Mouse (Mus musculus): ENCODE measurements around the gene Cdc37. TPM values are rescaled to one million over a fixed set of nuclear protein-coding genes. Genes with fewer than 3 reads are reported as not detected.

Gene Cdc37
- polyA plus RNA-seq, 1 experiment from 2014 or later: 334 TPM

DNA sequence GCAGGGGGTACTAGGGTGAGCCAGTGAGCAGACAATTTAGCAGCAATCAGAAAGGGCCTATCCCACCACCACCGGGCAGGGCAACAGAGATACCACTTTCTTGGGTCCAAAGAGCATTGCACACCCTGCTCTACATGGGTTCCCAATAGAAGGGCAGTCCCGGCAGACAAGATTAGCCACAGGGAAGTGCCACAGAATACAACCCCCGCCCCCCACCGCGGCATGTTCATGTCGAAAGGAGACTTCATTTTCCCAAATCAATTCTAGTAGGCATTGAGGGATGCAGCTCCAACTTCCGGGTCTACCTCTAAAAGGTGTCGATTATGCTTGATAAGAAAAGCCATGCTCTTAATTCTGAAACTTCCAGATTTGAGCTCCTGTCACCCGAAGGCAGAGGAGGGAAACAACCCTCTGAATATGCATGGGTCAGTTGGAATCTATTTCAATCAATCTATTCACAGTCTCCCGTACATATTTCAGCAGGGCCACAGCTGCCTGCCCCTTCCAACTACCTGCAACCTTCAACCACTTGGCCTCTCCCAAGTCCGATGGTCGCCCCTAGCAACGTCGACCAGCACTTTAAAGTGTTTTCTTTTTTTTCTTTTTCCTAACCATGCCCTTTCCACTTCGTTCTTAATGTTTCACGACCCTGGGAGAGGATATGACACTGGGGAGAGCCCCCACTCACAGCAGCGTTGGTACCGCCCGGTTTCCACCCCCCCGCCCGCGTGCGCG is 58.6 kb downstream of the Cdc37 start:
- Histone ChIP-seq H3K9ac (ENCODE audit: low read depth, low read length) (peak overlapping the region; percentile 64), H3K27me3 (replicated peaks; ENCODE audit: control insufficient read depth, insufficient read depth, low read length) (no peaks in the 10 kb centered on the region), H3K4me2 (peak overlapping the region; percentile 95), H3K27ac (ENCODE audit: low read depth, low read length) (peak overlapping the region; percentile 65), H3K4me1 (replicated peaks; ENCODE audit: control insufficient read depth, insufficient read depth, low read length) (peaks cover 22% of the 10 kb centered on the region), H3K36me3 (ENCODE audit: control insufficient read depth, insufficient read depth, low read length) (peaks cover 28% of the 10 kb centered on the region), H3K9me3 (ENCODE audit: control insufficient read depth, low read length) (no peaks in the 10 kb centered on the region), H3K4me3 (ENCODE audit: low read depth, low read length) (peak overlapping the region; percentile 73)
- WGBS: 2% methylated on average over 24 of the region's 24 CpGs
- DNase-seq (ENCODE audit: low spot score): no peak
- ATAC-seq (replicated peaks; ENCODE audit: low FRiP score): peak; percentile 11

DNA sequence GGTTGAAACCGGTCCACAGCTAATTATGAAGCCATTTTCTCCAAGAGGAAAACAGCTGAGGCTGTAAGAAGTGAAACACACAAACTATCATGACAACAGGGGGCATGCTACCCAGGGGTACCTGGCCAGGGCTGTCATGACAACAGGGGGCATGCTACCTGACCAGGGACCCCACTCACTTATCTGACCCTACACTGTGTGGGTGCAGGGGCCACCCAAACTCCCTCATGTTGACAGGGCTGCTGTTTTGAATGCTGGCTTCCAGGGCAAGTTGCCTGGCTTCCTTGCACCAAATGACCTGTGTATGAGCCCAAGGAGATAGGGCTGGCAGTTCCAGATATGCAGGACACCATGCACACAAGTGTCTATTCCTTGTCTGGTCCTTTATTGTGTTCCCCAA is 59.2 kb downstream of the Cdc37 start:
- H3K9me3 ChIP-seq (ENCODE audit: control insufficient read depth, low read length): no peaks in the 10 kb centered on the region
- H3K4me2 ChIP-seq: peak overlapping the region; percentile 95
- ATAC-seq (replicated peaks; ENCODE audit: low FRiP score) (no peak), DNase-seq (ENCODE audit: low spot score) (no peak)
- WGBS: 90% methylated on average over 1 of the region's 1 CpGs
- peak overlapping the region; percentile 64 for H3K9ac ChIP-seq (ENCODE audit: low read depth, low read length)
- peak overlapping the region; percentile 73 for H3K4me3 ChIP-seq (ENCODE audit: low read depth, low read length)
- peaks cover 23% of the 10 kb centered on the region for H3K4me1 ChIP-seq (replicated peaks; ENCODE audit: control insufficient read depth, insufficient read depth, low read length)
- no peaks in the 10 kb centered on the region for H3K27me3 ChIP-seq (replicated peaks; ENCODE audit: control insufficient read depth, insufficient read depth, low read length)
- peak overlapping the region; percentile 65 for H3K27ac ChIP-seq (ENCODE audit: low read depth, low read length)
- H3K36me3 ChIP-seq (ENCODE audit: control insufficient read depth, insufficient read depth, low read length): peaks cover 34% of the 10 kb centered on the region

DNA sequence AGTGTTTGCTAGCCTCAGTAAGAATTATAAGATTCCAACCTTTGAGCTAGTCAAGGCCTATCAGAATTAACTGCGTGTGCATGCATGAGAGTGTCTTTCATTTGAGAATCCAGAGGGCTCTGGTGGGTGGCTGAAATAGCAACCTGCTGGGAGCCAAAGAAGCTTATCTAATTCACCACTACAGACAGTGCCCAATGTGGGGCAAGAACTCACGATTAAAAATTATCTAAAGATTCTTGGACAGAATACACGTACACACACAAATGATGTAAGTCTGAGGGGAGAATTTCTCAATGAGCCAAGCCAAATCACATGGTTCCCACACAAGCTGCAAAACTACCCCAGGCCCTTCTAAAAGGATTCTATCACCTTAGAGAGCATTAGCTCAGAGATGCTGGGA is 66.5 kb downstream of the Cdc37 start:
- Histone ChIP-seq H3K36me3 (ENCODE audit: control insufficient read depth, insufficient read depth, low read length) (peaks cover 79% of the 10 kb centered on the region), H3K27me3 (replicated peaks; ENCODE audit: control insufficient read depth, insufficient read depth, low read length) (no peaks in the 10 kb centered on the region), H3K4me1 (replicated peaks; ENCODE audit: control insufficient read depth, insufficient read depth, low read length) (peaks cover 12% of the 10 kb centered on the region), H3K4me2 (no peak overlapping the region), H3K27ac (ENCODE audit: low read depth, low read length) (no peak overlapping the region), H3K9ac (ENCODE audit: low read depth, low read length) (no peak overlapping the region), H3K4me3 (ENCODE audit: low read depth, low read length) (no peak overlapping the region), H3K9me3 (ENCODE audit: control insufficient read depth, low read length) (no peaks in the 10 kb centered on the region)
- no peak for DNase-seq (ENCODE audit: low spot score)
- 67% methylated on average over 3 of the region's 3 CpGs for WGBS
- ATAC-seq (replicated peaks; ENCODE audit: low FRiP score): 0 out of 2 replicates have a peak, but pooled peaks have one; percentile 11

Other genes with a start within 250 kb of the Cdc37 start
- gene Dnmt1, start 190.1 kb downstream of the Cdc37 start, polyA plus RNA-seq (2014; fragmentation: Nextera tagmentation; extraction: Ambion mirVana): 85.1 and 87.5 TPM in 2 replicates
- gene S1pr2, start 173.2 kb downstream of the Cdc37 start, polyA plus RNA-seq (2014; fragmentation: Nextera tagmentation; extraction: Ambion mirVana): 15.2 and 16.8 TPM in 2 replicates
- 138 and 145 TPM in 2 replicates for gene Mrpl4, start 147.2 kb downstream of the Cdc37 start, polyA plus RNA-seq (2014; fragmentation: Nextera tagmentation; extraction: Ambion mirVana)
- 12.2 and 13.0 TPM in 2 replicates for gene Icam1, start 134.0 kb downstream of the Cdc37 start, polyA plus RNA-seq (2014; fragmentation: Nextera tagmentation; extraction: Ambion mirVana)
- gene Icam4, start 120.6 kb downstream of the Cdc37 start, polyA plus RNA-seq (2014; fragmentation: Nextera tagmentation; extraction: Ambion mirVana): 146 and 147 TPM in 2 replicates
- gene Icam5, start 117.9 kb downstream of the Cdc37 start, polyA plus RNA-seq (2014; fragmentation: Nextera tagmentation; extraction: Ambion mirVana): 0.37 and 0.44 TPM in 2 replicates
- gene Zglp1, start 82.9 kb downstream of the Cdc37 start, polyA plus RNA-seq (2014; fragmentation: Nextera tagmentation; extraction: Ambion mirVana): 0.67 and 1.4 TPM in 2 replicates
- gene Gm49373, start 76.9 kb downstream of the Cdc37 start, polyA plus RNA-seq (2014; fragmentation: Nextera tagmentation; extraction: Ambion mirVana): 0.53 and 1.4 TPM in 2 replicates
- gene Fdx1l, start 76.4 kb downstream of the Cdc37 start, polyA plus RNA-seq (2014; fragmentation: Nextera tagmentation; extraction: Ambion mirVana): 74.9 and 75.1 TPM in 2 replicates
- 4.2 and 4.3 TPM in 2 replicates for gene Gm38431, start 58.0 kb downstream of the Cdc37 start, polyA plus RNA-seq (2014; fragmentation: Nextera tagmentation; extraction: Ambion mirVana)
- 89.8 and 94.0 TPM in 2 replicates for gene Raver1, start 58.0 kb downstream of the Cdc37 start, polyA plus RNA-seq (2014; fragmentation: Nextera tagmentation; extraction: Ambion mirVana)
- 11.5 and 13.8 TPM in 2 replicates for gene Tyk2, start 18.7 kb downstream of the Cdc37 start, polyA plus RNA-seq (2014; fragmentation: Nextera tagmentation; extraction: Ambion mirVana)
- gene Pde4a, start 15.7 kb upstream of the Cdc37 start, polyA plus RNA-seq (2014; fragmentation: Nextera tagmentation; extraction: Ambion mirVana): 5.3 and 5.4 TPM in 2 replicates
- 43.8 and 45.1 TPM in 2 replicates for gene Keap1, start 89.4 kb upstream of the Cdc37 start, polyA plus RNA-seq (2014; fragmentation: Nextera tagmentation; extraction: Ambion mirVana)
- gene S1pr5, start 98.5 kb upstream of the Cdc37 start, polyA plus RNA-seq (2014; fragmentation: Nextera tagmentation; extraction: Ambion mirVana): not detected in 2 replicates
- gene Atg4d, start 115.3 kb upstream of the Cdc37 start, polyA plus RNA-seq (2014; fragmentation: Nextera tagmentation; extraction: Ambion mirVana): 57.0 and 61.1 TPM in 2 replicates
- 19.3 and 24.2 TPM in 2 replicates for gene Kri1, start 138.0 kb upstream of the Cdc37 start, polyA plus RNA-seq (2014; fragmentation: Nextera tagmentation; extraction: Ambion mirVana)
- 48.0 and 48.2 TPM in 2 replicates for gene Cdkn2d, start 141.4 kb upstream of the Cdc37 start, polyA plus RNA-seq (2014; fragmentation: Nextera tagmentation; extraction: Ambion mirVana)
- gene Ap1m2, start 162.4 kb upstream of the Cdc37 start, polyA plus RNA-seq (2014; fragmentation: Nextera tagmentation; extraction: Ambion mirVana): 1.2 and 1.6 TPM in 2 replicates
- gene Slc44a2, start 170.7 kb upstream of the Cdc37 start, polyA plus RNA-seq (2014; fragmentation: Nextera tagmentation; extraction: Ambion mirVana): 57.2 and 61.2 TPM in 2 replicates
- gene Ilf3, start 217.9 kb upstream of the Cdc37 start, polyA plus RNA-seq (2014; fragmentation: Nextera tagmentation; extraction: Ambion mirVana): 141 and 149 TPM in 2 replicates

Measured in liver, embryonic 11.5 days (tissue).